Mouse (Mus musculus): ENCODE results near the gene Map4k3.

GRCm38 (mm10) chr17:80559050-80559449 lies 169.2 kb downstream of the Map4k3 start:
- TF ChIP-seq CTCF (conservative IDR thresholded peaks at IDR 0.05; ENCODE audit: low read length) (peak; percentile 38), NANOG (IDR thresholded peaks at IDR 0.05; ENCODE audit: borderline replicate concordance, low read length) (no peak), POU5F1 (IDR thresholded peaks at IDR 0.05; ENCODE audit: borderline replicate concordance, low read length) (no peak)
